Mouse (Mus musculus) heart, embryonic 15.5 days (tissue): ENCODE data around the gene Vwa5b1. TPM values are rescaled to one million over a fixed set of nuclear protein-coding genes. Genes with fewer than 3 reads are reported as not detected.

ENCODE experiments used
- ATAC-seq: fragments of 200-750 bp; cut with Nextera tagmentation; replicated peaks from 2 replicates; pipeline ENCODE4 v1.8.0; 2017; ENCODE audit warnings: low read depth, moderate TSS enrichment; ENCODE audit not compliant: insufficient number of reproducible peaks, insufficient read depth, low FRiP score
- H3K27ac ChIP-seq: fragments of 300-500 bp; sonication (generic); 2 replicates; pipeline ENCODE4 v1.5.1; 2015; ENCODE audit warnings: mild to moderate bottlenecking, inconsistent platforms
- H3K27me3 ChIP-seq: fragments of 300-500 bp; sonication (generic); 2 replicates; pipeline ENCODE4 v1.6.1; 2015; ENCODE audit warnings: inconsistent platforms
- H3K36me3 ChIP-seq: fragments of 300-500 bp; sonication (generic); 2 replicates; pipeline ENCODE4 v1.6.1; 2015; ENCODE audit warnings: mild to moderate bottlenecking, inconsistent platforms
- H3K4me1 ChIP-seq: fragments of 300-500 bp; sonication (generic); replicated peaks from 2 replicates; pipeline ENCODE4 v1.6.1; 2015; ENCODE audit warnings: inconsistent platforms
- H3K4me2 ChIP-seq: fragments of 300-500 bp; sonication (generic); 2 replicates; pipeline ENCODE4 v1.6.1; 2015; ENCODE audit warnings: inconsistent platforms, mild to moderate bottlenecking, moderate library complexity
- H3K4me3 ChIP-seq: fragments of 300-500 bp; sonication (generic); 2 replicates; pipeline ENCODE4 v1.5.1; 2015; ENCODE audit warnings: mild to moderate bottlenecking, inconsistent platforms
- H3K9ac ChIP-seq: fragments of 300-500 bp; sonication (generic); 2 replicates; pipeline ENCODE4 v1.6.1; 2015; ENCODE audit warnings: mild to moderate bottlenecking, inconsistent platforms
- H3K9me3 ChIP-seq: fragments of 300-500 bp; sonication (generic); replicated peaks from 2 replicates; pipeline ENCODE4 v1.6.1; 2016; ENCODE audit warnings: inconsistent platforms
- WGBS: fragments of 180-500 bp; shearing (Covaris S2); methylation state at CpG from one replicate; pipeline ENCODE4 v1.1.7; 2015; ENCODE audit warnings: mixed read lengths; 5-methylcytosine and 5-hydroxymethylcytosine counted together
- polyA plus RNA-seq: library from polyadenylated mRNA; unstranded; fragments of >200 nt; fragmentation: Nextera tagmentation; extraction: Ambion mirVana; gene quantifications from 2 replicates; pipeline ENCODE4 v1.2.1, GENCODE M21; 2015

Gene Vwa5b1
- polyA plus RNA-seq, 1 experiment from 2014 or later = not detected

DNA sequence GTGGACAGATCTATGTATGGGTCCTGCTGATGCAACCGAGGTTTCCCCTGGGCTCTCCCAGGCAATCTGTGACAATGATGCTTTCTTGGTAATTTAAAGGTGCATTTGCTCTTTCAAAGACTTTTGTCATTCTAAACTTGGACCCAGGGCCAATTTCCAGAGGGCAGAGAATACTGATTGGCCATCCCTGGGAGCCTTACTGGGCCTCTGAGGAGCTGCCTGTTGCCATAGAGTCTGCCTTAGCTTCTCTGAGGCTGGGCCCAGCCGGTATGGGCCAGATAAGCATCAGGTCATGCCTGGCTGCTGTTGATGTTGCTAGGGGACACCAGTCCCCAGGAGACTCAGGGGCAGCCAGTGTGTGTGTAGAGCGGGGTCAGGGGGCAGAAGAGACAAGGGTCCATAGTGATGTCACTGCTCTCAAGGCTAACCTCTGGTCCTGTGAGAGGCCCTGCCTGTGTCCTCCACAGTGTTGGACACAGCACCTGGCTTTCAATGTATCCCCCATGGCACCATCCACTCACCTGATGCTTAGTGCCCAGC lies 12.5 kb upstream of the Vwa5b1 start:
- no peak overlapping the region for H3K4me3 ChIP-seq
- H3K27ac ChIP-seq = no peak overlapping the region
- no peaks in the 10 kb centered on the region for H3K27me3 ChIP-seq
- no peak overlapping the region for H3K9ac ChIP-seq
- H3K9me3 ChIP-seq = no peaks in the 10 kb centered on the region
- no peak overlapping the region for H3K4me2 ChIP-seq
- H3K36me3 ChIP-seq = no peaks in the 10 kb centered on the region
- ATAC-seq = no peak
- WGBS = 59% methylated on average over 3 of the region's 3 CpGs
- H3K4me1 ChIP-seq = no peaks in the 10 kb centered on the region

DNA sequence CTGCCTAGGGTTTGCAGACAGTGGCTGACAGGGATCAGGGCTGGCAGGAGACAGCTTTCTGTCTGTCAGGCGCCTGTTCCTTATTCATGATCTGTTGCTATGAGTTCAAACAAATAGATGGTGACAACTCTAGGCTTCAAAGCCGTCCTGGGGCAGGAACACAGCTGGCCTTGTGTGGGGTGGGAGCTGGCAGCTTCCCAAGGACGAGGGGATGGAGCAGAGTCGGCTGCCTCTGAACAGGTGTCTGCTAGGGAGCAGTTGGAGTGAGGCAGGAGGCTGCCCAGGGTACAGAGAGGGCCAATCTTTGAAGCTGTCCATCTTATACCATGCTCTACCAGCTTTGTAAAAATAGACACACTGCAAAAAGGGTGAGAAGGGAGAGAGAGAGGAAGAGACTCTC lies 6.6 kb upstream of the Vwa5b1 start:
- H3K9ac ChIP-seq = no peak overlapping the region
- H3K4me3 ChIP-seq = no peak overlapping the region
- ATAC-seq = no peak
- no peaks in the 10 kb centered on the region for H3K36me3 ChIP-seq
- WGBS = 28% methylated on average over 4 of the region's 4 CpGs
- no peak overlapping the region for H3K4me2 ChIP-seq
- H3K9me3 ChIP-seq = no peaks in the 10 kb centered on the region
- H3K4me1 ChIP-seq = no peaks in the 10 kb centered on the region
- H3K27me3 ChIP-seq = no peaks in the 10 kb centered on the region
- H3K27ac ChIP-seq = no peak overlapping the region

DNA sequence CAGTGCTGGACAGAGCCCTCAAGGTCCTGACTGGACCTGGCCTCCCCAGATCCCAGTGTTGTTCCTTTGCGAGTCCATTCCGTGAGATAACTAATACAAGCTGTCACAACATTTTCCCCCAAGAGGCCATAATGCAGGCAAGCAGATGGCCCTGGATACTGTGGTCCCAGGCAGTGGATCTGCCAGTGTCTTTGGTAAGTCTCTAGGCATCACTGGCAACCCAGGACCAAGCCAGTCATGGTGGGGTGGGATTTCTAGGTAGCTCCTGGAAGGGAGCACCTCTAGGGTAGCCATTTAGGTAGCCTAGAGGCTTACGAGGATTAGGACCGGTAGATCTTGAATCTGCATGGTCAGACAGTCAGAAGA lies 445 bp upstream of the Vwa5b1 start:
- 35% methylated on average over 4 of the region's 4 CpGs for WGBS
- no peaks in the 10 kb centered on the region; the same call in 1 of the 2 replicates for H3K4me1 ChIP-seq
- no peak for ATAC-seq
- no peaks in the 10 kb centered on the region for H3K36me3 ChIP-seq
- no peak overlapping the region for H3K4me3 ChIP-seq
- H3K27me3 ChIP-seq = peaks cover 18% of the 10 kb centered on the region
- no peak overlapping the region for H3K9ac ChIP-seq
- H3K27ac ChIP-seq = no peak overlapping the region
- no peaks in the 10 kb centered on the region for H3K9me3 ChIP-seq
- H3K4me2 ChIP-seq = no peak overlapping the region

DNA sequence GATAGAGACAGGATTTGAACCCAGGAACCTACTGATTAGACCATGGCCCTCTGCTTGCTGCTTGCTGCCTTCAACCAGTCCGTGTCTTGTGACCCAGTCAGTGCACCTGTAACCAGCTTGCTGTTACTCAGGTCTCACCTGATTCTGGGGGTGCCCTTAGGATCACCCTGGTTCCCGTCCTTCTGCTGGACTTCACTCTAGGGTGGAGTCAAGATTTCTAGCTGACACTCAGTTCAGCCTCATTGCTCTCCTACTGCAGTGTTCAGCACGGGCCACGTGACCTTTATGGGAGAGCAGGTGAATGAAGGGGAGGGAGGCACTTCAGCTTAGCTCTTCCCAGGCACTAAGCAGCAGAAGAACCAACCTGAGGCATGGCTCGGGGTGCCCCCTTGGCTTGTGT lies 7.4 kb downstream of the Vwa5b1 start:
- H3K4me2 ChIP-seq = no peak overlapping the region
- 58% methylated on average over 5 of the region's 5 CpGs for WGBS
- ATAC-seq = no peak
- H3K9me3 ChIP-seq = no peaks in the 10 kb centered on the region
- no peaks in the 10 kb centered on the region for H3K36me3 ChIP-seq
- H3K27me3 ChIP-seq = peaks cover 8% of the 10 kb centered on the region; the same call in 1 of the 2 replicates
- no peak overlapping the region for H3K27ac ChIP-seq
- H3K9ac ChIP-seq = no peak overlapping the region
- no peaks in the 10 kb centered on the region for H3K4me1 ChIP-seq
- H3K4me3 ChIP-seq = no peak overlapping the region

DNA sequence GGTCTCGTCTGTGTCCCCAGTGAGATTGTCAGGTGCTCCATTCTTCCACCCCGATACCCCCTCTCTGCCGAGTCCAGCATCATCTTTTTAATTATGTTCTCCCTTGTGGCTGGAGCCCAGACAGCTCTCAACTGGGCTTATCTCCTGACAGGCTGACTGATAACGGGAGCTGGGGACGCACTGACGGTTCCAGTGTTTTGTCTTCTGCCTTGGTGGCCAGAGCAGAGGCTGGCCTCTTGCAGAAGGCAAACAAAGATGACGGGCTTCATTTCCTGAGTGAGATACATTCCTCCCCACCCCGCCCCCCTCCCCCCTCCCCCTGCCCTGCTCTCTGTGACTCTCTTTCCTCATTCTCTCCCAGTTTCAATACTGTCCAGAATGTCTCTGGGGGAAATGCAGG lies 21.2 kb downstream of the Vwa5b1 start:
- H3K4me3 ChIP-seq = no peak overlapping the region
- no peaks in the 10 kb centered on the region for H3K9me3 ChIP-seq
- H3K36me3 ChIP-seq = no peaks in the 10 kb centered on the region
- 0 out of 2 replicates have a peak, but pooled peaks cover 2% of the 10 kb centered on the region for H3K4me1 ChIP-seq
- no peak overlapping the region for H3K9ac ChIP-seq
- no peak for ATAC-seq
- H3K27me3 ChIP-seq = peaks cover 10% of the 10 kb centered on the region; the same call in 1 of the 2 replicates
- WGBS = 1% methylated on average over 8 of the region's 8 CpGs
- no peak overlapping the region for H3K4me2 ChIP-seq
- no peak overlapping the region for H3K27ac ChIP-seq

DNA sequence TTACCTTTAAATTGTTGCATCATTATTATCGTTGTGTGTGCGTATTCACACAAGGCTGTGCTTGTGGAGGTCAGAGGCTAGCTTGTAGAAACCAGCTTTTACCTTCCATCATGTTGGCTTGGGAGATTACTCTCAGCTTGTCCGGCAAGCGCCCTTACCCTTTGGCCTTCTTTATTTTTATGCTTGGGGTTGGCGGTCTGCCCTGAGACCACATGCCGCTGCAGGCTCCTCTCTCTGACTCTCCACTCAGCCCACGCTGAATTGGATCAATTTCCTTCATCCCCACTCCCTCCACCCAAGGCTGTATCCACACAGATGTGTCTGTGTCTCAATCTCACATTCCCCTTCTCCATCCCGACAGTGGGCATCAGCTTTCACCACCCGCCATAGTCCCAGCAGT lies 33.8 kb downstream of the Vwa5b1 start:
- 74% methylated on average over 9 of the region's 9 CpGs for WGBS
- H3K9ac ChIP-seq = no peak overlapping the region
- no peak overlapping the region for H3K27ac ChIP-seq
- H3K4me2 ChIP-seq = no peak overlapping the region
- H3K4me3 ChIP-seq = no peak overlapping the region
- peaks cover 37% of the 10 kb centered on the region for H3K27me3 ChIP-seq
- no peaks in the 10 kb centered on the region for H3K4me1 ChIP-seq
- no peak for ATAC-seq
- H3K9me3 ChIP-seq = no peaks in the 10 kb centered on the region
- H3K36me3 ChIP-seq = no peaks in the 10 kb centered on the region

DNA sequence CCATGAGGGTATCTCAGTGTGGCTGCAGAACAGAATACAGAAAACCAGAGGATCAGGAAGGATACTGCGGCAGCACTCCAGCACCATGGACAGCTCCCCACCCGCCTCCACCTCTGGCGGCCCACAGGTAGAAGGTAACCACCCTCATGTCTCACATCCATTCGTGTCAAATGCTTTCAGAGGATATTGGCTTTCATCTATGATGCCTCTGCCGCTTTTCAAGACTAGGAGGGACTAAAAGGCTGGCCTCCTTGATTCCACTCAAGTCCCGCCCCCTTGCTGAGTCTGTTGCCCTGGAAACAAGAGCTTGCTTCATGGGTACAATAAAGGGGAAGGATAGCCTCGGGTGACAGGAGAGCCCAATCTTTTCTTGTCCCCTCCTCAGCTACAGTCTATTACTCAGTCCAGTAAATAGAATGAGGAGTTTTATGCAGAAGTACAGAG lies 37.8 kb downstream of the Vwa5b1 start:
- peaks cover 11% of the 10 kb centered on the region; the same call in 1 of the 2 replicates for H3K27me3 ChIP-seq
- no peak overlapping the region for H3K27ac ChIP-seq
- no peak overlapping the region for H3K4me2 ChIP-seq
- no peaks in the 10 kb centered on the region for H3K9me3 ChIP-seq
- H3K4me3 ChIP-seq = no peak overlapping the region
- 10% methylated on average over 7 of the region's 7 CpGs for WGBS
- ATAC-seq = no peak
- H3K36me3 ChIP-seq = no peaks in the 10 kb centered on the region
- H3K9ac ChIP-seq = no peak overlapping the region
- H3K4me1 ChIP-seq = no peaks in the 10 kb centered on the region

DNA sequence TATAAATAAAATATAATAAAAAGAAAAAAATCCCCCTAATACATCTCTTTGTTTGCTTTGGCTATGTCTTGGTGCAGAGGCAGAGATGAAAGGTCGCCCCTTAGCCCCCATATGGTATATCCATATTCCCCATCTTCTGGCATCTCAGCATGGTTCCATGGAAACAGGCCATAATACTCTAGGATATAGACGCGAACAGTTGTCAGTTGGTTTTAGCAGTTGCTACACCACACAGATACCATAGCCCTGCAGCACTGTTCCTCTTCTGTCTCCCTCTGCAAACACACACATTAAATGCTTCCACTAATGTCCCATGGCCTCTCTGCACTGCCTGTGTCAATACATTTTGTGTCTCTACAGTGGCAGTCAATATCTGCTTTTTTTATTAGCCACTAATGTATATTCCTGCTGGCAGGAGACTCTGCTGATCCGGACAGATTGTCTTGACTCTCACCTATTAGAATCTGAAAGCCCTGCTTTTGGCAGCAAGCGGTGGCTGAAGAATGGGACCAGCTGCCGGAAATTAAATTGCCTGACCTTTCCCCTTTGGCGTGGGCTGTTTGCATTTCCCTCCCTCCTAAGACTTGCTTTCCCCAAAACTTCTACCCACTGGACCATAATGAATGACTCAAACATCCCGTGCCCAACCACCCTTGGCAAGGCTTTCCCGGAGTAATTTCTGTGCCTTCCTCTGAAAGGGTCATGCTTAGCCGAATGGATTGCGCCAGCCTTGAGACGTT lies 39.1 kb downstream of the Vwa5b1 start:
- no peaks in the 10 kb centered on the region for H3K36me3 ChIP-seq
- no peak for ATAC-seq
- H3K4me2 ChIP-seq = no peak overlapping the region
- no peaks in the 10 kb centered on the region for H3K9me3 ChIP-seq
- 73% methylated on average over 12 of the region's 12 CpGs for WGBS
- no peaks in the 10 kb centered on the region for H3K4me1 ChIP-seq
- H3K9ac ChIP-seq = no peak overlapping the region
- H3K27ac ChIP-seq = no peak overlapping the region
- H3K27me3 ChIP-seq = 0 out of 2 replicates have a peak, but pooled peaks cover 3% of the 10 kb centered on the region
- H3K4me3 ChIP-seq = no peak overlapping the region

DNA sequence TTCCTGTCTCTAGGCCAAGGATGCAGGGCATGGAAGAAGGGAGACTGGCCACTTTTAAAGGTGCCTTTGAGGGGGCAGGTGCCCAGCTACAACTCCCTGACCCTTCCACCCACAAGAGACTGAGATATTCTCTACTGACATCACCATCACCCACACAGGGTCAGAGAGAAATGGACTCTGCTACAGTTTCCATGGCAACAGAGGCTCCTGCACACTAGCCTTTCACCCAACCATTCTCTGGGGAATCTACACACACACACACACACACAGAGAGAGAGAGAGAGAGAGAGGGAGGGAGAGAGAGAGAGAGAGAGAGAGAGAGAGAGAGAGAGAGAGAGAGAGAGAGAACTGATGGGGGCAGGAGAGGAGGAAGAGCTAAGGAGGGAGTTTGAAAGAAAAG lies 50.7 kb downstream of the Vwa5b1 start:
- peaks cover 20% of the 10 kb centered on the region for H3K27me3 ChIP-seq
- no peak overlapping the region for H3K9ac ChIP-seq
- no peak for ATAC-seq
- no peaks in the 10 kb centered on the region for H3K36me3 ChIP-seq
- no peak overlapping the region for H3K4me2 ChIP-seq
- no peak overlapping the region for H3K4me3 ChIP-seq
- H3K9me3 ChIP-seq = no peaks in the 10 kb centered on the region
- H3K27ac ChIP-seq = no peak overlapping the region
- H3K4me1 ChIP-seq = 0 out of 2 replicates have a peak, but pooled peaks cover 2% of the 10 kb centered on the region

DNA sequence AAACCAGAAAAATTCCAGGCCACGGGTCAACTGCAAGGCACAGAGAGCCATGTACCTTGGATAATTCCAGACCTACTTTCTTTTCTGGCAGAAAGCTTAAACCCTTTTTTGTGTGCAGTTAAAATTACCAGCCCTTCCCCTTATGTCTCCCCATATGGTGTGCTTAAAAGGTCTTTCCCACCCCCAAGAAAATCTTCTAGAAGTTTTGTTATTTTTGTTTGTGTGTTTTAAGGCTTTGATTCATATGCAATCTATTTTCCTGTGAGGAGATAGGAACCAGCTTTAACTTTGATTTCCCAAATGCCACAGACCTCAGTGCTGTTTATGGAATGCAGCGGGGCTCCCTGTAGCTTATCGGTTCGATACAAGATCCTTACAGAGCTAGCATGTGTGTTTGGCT lies 53.2 kb downstream of the Vwa5b1 start:
- Histone ChIP-seq H3K36me3 (no peaks in the 10 kb centered on the region), H3K9ac (no peak overlapping the region), H3K27ac (no peak overlapping the region), H3K4me1 (0 out of 2 replicates have a peak, but pooled peaks cover 3% of the 10 kb centered on the region), H3K27me3 (peaks cover 18% of the 10 kb centered on the region), H3K9me3 (no peaks in the 10 kb centered on the region), H3K4me3 (no peak overlapping the region), H3K4me2 (no peak overlapping the region)
- 66% methylated on average over 4 of the region's 4 CpGs for WGBS
- ATAC-seq = no peak

DNA sequence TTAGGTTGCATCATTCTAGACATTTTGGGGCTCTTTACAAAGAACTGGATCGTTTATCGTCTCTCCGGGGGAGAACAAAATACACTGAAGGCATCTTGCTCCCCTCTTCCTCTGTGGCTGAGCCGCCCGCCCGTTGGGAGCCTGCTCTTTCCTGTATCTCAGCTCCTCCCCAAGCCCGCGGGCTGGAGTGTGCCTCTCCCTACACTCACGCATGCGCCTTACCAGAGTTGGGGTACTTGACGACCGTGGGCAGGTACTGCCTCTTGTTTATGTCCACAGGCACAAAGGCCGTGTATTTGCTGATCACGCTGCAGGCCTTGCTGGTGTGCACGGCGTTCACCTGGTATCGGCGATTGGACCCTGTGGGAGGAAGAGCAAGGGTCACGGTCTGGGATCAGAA lies 57.3 kb downstream of the Vwa5b1 start:
- Histone ChIP-seq H3K27me3 (peaks cover 10% of the 10 kb centered on the region), H3K9ac (no peak overlapping the region), H3K9me3 (no peaks in the 10 kb centered on the region), H3K4me2 (no peak overlapping the region), H3K36me3 (no peaks in the 10 kb centered on the region), H3K4me3 (no peak overlapping the region), H3K4me1 (0 out of 2 replicates have a peak, but pooled peaks cover 3% of the 10 kb centered on the region), H3K27ac (no peak overlapping the region)
- no peak for ATAC-seq
- WGBS = 68% methylated on average over 19 of the region's 19 CpGs

DNA sequence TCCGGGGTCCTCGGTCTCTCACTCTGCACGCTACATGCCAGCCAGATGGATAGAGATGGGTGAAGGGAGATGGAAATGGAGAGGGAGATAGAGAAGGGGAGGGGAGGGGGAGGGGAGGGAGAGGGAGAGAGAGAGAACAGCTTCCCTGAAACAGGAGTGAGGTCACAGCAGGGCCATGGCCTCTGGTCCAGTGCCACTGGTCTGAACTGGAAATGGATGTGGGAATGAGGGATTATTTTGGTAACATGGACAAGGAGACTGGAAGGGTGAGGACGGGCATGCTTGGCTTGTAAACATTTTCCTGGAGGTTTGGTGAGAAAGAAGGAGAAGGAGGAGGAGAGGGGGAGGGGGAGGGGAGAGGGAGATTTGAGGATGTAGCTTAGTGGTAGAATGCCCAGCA lies 59.0 kb downstream of the Vwa5b1 start:
- H3K4me2 ChIP-seq = no peak overlapping the region
- H3K4me3 ChIP-seq = no peak overlapping the region
- H3K4me1 ChIP-seq = 0 out of 2 replicates have a peak, but pooled peaks cover 3% of the 10 kb centered on the region
- 73% methylated on average over 3 of the region's 4 CpGs for WGBS
- no peak overlapping the region for H3K27ac ChIP-seq
- no peaks in the 10 kb centered on the region for H3K9me3 ChIP-seq
- H3K27me3 ChIP-seq = peaks cover 13% of the 10 kb centered on the region
- no peaks in the 10 kb centered on the region for H3K36me3 ChIP-seq
- no peak overlapping the region for H3K9ac ChIP-seq
- no peak for ATAC-seq
